Mouse (Mus musculus) G1E (cell line): ENCODE measurements around the gene Afmid.

Source experiments
- CTCF ChIP-seq: IDR thresholded peaks from 2 replicates; pipeline ENCODE4 v1.5.1; 2012; ENCODE audit warnings: low read depth, low read length, inconsistent platforms, mixed read lengths
- GATA1 ChIP-seq: IDR thresholded peaks from 2 replicates; pipeline ENCODE4 v1.6.1; 2012; ENCODE audit warnings: borderline replicate concordance, low read length, inconsistent platforms, mixed read lengths
- GATA2 ChIP-seq: IDR thresholded peaks from 2 replicates; pipeline ENCODE4 v1.6.1; 2012; ENCODE audit warnings: low read depth, low read length, inconsistent platforms, borderline replicate concordance
- TAL1 ChIP-seq: conservative IDR thresholded peaks from 2 replicates; pipeline ENCODE4 v1.6.1; 2012; ENCODE audit warnings: low read depth, low read length, inconsistent platforms, mixed read lengths

DNA sequence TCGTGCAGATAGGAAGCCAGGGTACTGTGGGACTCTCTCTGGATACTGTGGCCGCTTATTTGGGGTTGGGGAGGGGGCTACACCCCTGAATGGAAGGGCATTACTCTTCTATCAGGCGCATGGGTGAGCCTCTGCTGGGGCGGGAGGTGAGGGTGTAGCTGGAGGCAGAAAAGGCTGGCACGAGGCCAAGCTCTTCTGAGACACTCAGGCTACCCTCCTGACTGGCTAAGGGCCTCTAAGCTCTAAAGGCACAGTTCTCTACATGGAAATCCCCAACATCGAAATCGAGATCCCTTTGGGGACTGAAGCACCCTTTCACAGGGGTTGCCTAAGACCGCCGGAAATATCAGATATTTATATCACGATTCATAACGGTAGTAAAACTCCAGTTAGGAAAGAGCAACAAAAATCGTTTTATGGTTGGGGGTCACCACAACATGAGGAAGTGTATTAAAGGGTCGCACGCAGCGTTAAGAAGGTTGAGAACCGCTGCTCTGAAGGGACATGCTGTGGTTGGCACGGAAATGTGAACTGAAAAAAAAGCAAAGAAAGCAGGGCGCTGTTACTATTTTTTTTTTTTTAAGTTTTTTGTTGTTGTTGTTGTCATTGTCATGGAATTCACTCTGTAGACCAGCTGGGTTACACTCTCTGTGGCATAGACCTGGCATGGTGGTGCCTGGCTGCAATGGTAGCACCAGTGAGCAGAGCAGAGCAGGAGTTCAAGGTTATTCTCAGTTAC is 2.6 kb downstream of the Afmid start:
- TF ChIP-seq TAL1 (no peak), CTCF (no peak), GATA2 (no peak), GATA1 (no peak)
